Mouse (Mus musculus) testis, adult 2 months (tissue): ENCODE results near the gene Tinag. TPM values are rescaled to one million over a fixed set of nuclear protein-coding genes. Genes with fewer than 3 reads are reported as not detected.
"Not testable (repeated sequence)": the region's sequence is repeated elsewhere in the genome, so short reads cannot be mapped to it uniquely, and the experiment has no call there.

Experiments
- H3K27ac ChIP-seq: fragments of 200-500 bp; 2 replicates; pipeline ENCODE4 v1.5.1; 2012; ENCODE audit warnings: low read depth, low read length; ENCODE audit not compliant: control insufficient read depth, insufficient read depth
- H3K27me3 ChIP-seq: fragments of 200-500 bp; 2 replicates; pipeline ENCODE4 v1.6.1; 2012; ENCODE audit warnings: mild to moderate bottlenecking, low read length, moderate library complexity; ENCODE audit not compliant: control insufficient read depth, insufficient read depth
- H3K36me3 ChIP-seq: fragments of 200-500 bp; 2 replicates; pipeline ENCODE4 v1.6.1; 2012; ENCODE audit warnings: mild to moderate bottlenecking, low read length; ENCODE audit not compliant: control insufficient read depth, insufficient read depth
- H3K4me1 ChIP-seq: fragments of 200-500 bp; 2 replicates; pipeline ENCODE4 v1.6.1; 2012; ENCODE audit warnings: low read length; ENCODE audit not compliant: control insufficient read depth, insufficient read depth
- H3K4me3 ChIP-seq: fragments of 200-500 bp; 2 replicates; pipeline ENCODE4 v1.5.1; 2012; ENCODE audit warnings: low read depth, mild to moderate bottlenecking, low read length, moderate library complexity, mixed read lengths; ENCODE audit not compliant: control insufficient read depth
- CTCF ChIP-seq: fragments of 200-500 bp; IDR thresholded peaks from 2 replicates; pipeline ENCODE4 v1.5.1; 2012; ENCODE audit warnings: low read depth, mild to moderate bottlenecking, inconsistent platforms, low read length, moderate library complexity; ENCODE audit not compliant: control insufficient read depth, insufficient read depth, insufficient replicate concordance
- POLR2A ChIP-seq: fragments of 200-500 bp; IDR thresholded peaks from 2 replicates; pipeline ENCODE4 v1.6.1; 2012; ENCODE audit warnings: low read depth, mild to moderate bottlenecking, inconsistent platforms, low read length, moderate library complexity; ENCODE audit not compliant: control insufficient read depth
- polyA plus RNA-seq: library from polyadenylated mRNA; depleted of rRNA; stranded (reverse); fragments of >200 nt; gene quantifications from 2 replicates; pipeline ENCODE4 v1.2.3, GENCODE M21; 2012; rRNA removed

The Tinag gene
- not detected in 2 replicates for polyA plus RNA-seq

- Histone ChIP-seq H3K27me3 (no peaks in the 10 kb centered on the region), H3K4me1 (no peaks in the 10 kb centered on the region), H3K4me3 (no peak within 1 kb of the TSS), H3K27ac (no peak within 1 kb of the TSS), H3K36me3 (no peaks in the 10 kb centered on the region)
- TF ChIP-seq POLR2A = no peak
- TF ChIP-seq CTCF = no peak
These were observed at the start of gene Tinag for GRCm38 (mm10) chr9:77045585-77045984. Gene Tinag (minus strand): TSS chr9:77045794.

GRCm38 (mm10) chr9:77083221-77083620, 37.6 kb upstream of the Tinag start:
- H3K27ac ChIP-seq, H3K36me3 ChIP-seq, H3K4me1 ChIP-seq, H3K4me3 ChIP-seq, H3K27me3 ChIP-seq: not testable (repeated sequence)

GRCm38 (mm10) chr9:77071676-77072075, 26.1 kb upstream of the Tinag start:
- Histone ChIP-seq H3K27ac (no peak overlapping the region), H3K27me3 (no peaks in the 10 kb centered on the region), H3K4me3 (no peak overlapping the region), H3K4me1 (no peaks in the 10 kb centered on the region), H3K36me3 (no peaks in the 10 kb centered on the region)
- no peak for TF ChIP-seq CTCF

- H3K4me1 ChIP-seq = no peaks in the 10 kb centered on the region
- H3K27me3 ChIP-seq = no peaks in the 10 kb centered on the region
- H3K27ac ChIP-seq = no peak overlapping the region
- H3K4me3 ChIP-seq = no peak overlapping the region
- TF ChIP-seq POLR2A (no peak), CTCF (no peak)
- no peaks in the 10 kb centered on the region for H3K36me3 ChIP-seq
These were observed 11.0 kb upstream of the Tinag start for GRCm38 (mm10) chr9:77056611-77057010.

- no peaks in the 10 kb centered on the region for H3K36me3 ChIP-seq
- H3K27ac ChIP-seq = no peak overlapping the region
- no peaks in the 10 kb centered on the region for H3K4me1 ChIP-seq
- TF ChIP-seq POLR2A (no peak), CTCF (no peak)
- H3K27me3 ChIP-seq = no peaks in the 10 kb centered on the region
- H3K4me3 ChIP-seq = no peak overlapping the region
These were observed 9.0 kb upstream of the Tinag start for GRCm38 (mm10) chr9:77054426-77055193.

GRCm38 (mm10) chr9:77051406-77051805, 5.8 kb upstream of the Tinag start:
- Histone ChIP-seq H3K4me3 (no peak overlapping the region), H3K4me1 (no peaks in the 10 kb centered on the region), H3K36me3 (no peaks in the 10 kb centered on the region), H3K27me3 (no peaks in the 10 kb centered on the region), H3K27ac (no peak overlapping the region)
- TF ChIP-seq CTCF (no peak), POLR2A (no peak)

- H3K27ac ChIP-seq = no peak overlapping the region
- no peaks in the 10 kb centered on the region for H3K27me3 ChIP-seq
- H3K36me3 ChIP-seq = no peaks in the 10 kb centered on the region
- no peak for TF ChIP-seq POLR2A
- TF ChIP-seq CTCF = no peak
- H3K4me3 ChIP-seq = no peak overlapping the region
- H3K4me1 ChIP-seq = no peaks in the 10 kb centered on the region
These were observed 4.1 kb upstream of the Tinag start for GRCm38 (mm10) chr9:77049669-77050068.
